Mouse (Mus musculus) bone marrow, adult 2 months (tissue): ENCODE results near the gene Trpm3. TPM values are rescaled to one million over a fixed set of nuclear protein-coding genes. Genes with fewer than 3 reads are reported as not detected.

Experiments
- H3K27ac ChIP-seq: fragments of 200-500 bp; 2 replicates; pipeline ENCODE4 v1.5.1; 2012; ENCODE audit warnings: low read depth, mild to moderate bottlenecking, control low read depth, inconsistent platforms, low read length; ENCODE audit not compliant: control insufficient read depth, poor library complexity, insufficient read depth
- H3K4me1 ChIP-seq: fragments of 200-500 bp; 2 replicates; pipeline ENCODE4 v1.6.1; 2011; ENCODE audit warnings: low read length; ENCODE audit not compliant: control insufficient read depth, insufficient read depth
- H3K4me3 ChIP-seq: fragments of 200-500 bp; replicated peaks from 2 replicates; pipeline ENCODE3; 2011; ENCODE audit warnings: mild to moderate bottlenecking, low read depth, low read length, control low read depth; ENCODE audit not compliant: control insufficient read depth
- CTCF ChIP-seq: fragments of 200-500 bp; IDR thresholded peaks from 2 replicates; pipeline ENCODE4 v1.5.1; 2011; ENCODE audit warnings: low read length, control low read depth; ENCODE audit not compliant: control insufficient read depth, insufficient read depth
- POLR2A ChIP-seq: fragments of 200-500 bp; IDR thresholded peaks from 2 replicates; pipeline ENCODE4 v1.6.1; 2011; ENCODE audit warnings: low read depth, mild to moderate bottlenecking, control low read depth, low read length, borderline replicate concordance; ENCODE audit not compliant: control insufficient read depth
- WGBS: fragments of 180-500 bp; shearing (Covaris S2); methylation state at CpG from one replicate; pipeline ENCODE4 v1.1.7; 2018; 5-methylcytosine and 5-hydroxymethylcytosine counted together
- polyA plus RNA-seq: library from polyadenylated mRNA; stranded (reverse); fragments of >200 nt; gene quantifications from 2 replicates; pipeline ENCODE4 v1.2.4, GENCODE M21; 2011; ENCODE audit warnings: low replicate concordance; ENCODE audit not compliant: missing spikeins, insufficient read depth, insufficient read length

The Trpm3 gene
- polyA plus RNA-seq, 1 experiment, result 1.8 TPM

DNA sequence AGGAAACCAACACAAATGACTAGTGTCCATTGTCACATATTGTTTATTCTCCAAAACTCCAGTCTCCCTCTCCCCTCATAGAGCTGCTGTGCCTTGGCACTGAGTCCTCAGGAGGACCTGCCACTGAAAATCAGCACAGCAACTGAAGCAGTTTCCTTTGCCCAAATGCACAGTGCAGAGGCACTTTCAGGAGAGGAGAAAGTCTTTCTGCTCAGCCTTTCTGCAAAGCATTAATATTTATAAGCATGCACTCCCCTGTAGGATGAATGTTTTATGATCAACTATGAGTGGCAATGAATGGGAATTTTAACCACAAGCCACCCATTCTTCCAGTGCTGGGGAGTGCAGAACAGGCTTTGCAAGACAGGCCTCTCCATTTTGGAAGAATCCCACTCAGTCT is 592.1 kb downstream of the Trpm3 start:
- Histone ChIP-seq H3K27ac (no peak overlapping the region), H3K4me1 (no peaks in the 10 kb centered on the region), H3K4me3 (no peak overlapping the region)
- TF ChIP-seq POLR2A (no peak), CTCF (no peak)

DNA sequence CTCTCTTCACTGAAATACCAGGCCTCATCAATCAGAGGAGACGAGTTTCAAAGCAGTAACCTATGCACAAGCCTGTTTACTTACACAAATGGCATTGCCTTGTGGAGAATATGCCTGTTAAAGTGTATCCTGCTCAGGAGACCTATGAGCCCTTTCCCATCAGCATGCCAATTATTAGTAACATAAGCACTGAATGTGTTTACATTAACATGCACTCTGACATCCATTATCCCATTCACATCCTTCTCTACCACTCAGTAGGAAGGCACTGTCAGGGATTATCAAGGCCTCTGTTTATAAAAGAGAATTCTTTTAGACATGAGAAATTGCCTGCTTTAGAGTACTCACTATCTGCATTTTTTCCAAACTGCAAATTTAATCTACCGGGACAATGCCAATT is 598.0 kb downstream of the Trpm3 start:
- H3K4me1 ChIP-seq, result no peaks in the 10 kb centered on the region
- no peak overlapping the region for H3K27ac ChIP-seq
- no peak overlapping the region for H3K4me3 ChIP-seq
- WGBS, result 66% methylated on average over 2 of the region's 2 CpGs
- TF ChIP-seq POLR2A, result no peak

DNA sequence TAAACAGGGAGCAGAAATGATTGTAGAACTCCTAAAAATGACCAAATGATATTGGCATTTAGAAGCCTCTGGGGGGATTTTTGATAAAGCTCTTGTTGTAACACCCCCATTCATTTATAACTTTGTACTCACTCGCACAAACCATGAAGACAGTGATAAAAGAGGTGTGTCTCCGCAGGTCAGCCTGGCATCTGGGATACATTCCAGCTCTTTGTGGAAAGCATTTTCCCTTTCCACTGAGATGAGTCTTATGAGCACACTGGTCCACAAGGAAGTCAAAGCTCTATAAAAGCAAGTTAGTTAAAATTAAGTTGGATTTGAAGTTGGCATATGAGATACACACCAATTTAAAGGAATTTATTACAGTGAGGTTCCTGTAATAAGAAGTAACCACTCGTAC is 600.4 kb downstream of the Trpm3 start:
- H3K4me3 ChIP-seq, result no peak overlapping the region
- H3K4me1 ChIP-seq, result no peaks in the 10 kb centered on the region
- no peak for TF ChIP-seq POLR2A
- TF ChIP-seq CTCF, result no peak
- 74% methylated on average over 3 of the region's 3 CpGs for WGBS
- H3K27ac ChIP-seq, result no peak overlapping the region

DNA sequence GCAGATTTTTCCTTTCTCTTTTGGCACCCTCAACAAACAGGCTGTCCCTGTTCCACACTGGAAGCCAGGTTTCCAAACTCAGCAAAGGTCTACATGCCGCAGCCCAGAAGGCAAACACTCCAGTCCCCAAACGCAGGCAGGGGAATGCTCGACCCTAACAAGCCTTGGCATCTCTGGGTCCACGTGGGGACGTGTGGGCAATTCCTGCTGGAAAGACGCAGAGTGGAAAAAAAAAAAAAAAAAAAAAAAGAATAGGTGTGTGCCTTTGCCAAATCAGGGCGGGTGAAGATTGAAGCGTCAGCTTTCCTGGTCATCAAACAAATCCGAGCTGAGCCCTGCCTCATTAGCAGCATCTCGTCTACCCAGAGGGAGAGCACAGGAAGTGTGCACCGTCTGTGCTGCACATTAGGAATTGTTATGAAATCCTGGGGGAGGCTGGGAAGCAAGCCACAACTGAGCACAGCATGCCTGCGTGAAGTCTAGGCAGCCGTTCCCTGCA is 614.5 kb downstream of the Trpm3 start:
- no peak for TF ChIP-seq POLR2A
- TF ChIP-seq CTCF, result no peak
- H3K4me1 ChIP-seq, result no peaks in the 10 kb centered on the region
- no peak overlapping the region for H3K27ac ChIP-seq
- 60% methylated on average over 13 of the region's 13 CpGs for WGBS
- H3K4me3 ChIP-seq, result no peak overlapping the region

DNA sequence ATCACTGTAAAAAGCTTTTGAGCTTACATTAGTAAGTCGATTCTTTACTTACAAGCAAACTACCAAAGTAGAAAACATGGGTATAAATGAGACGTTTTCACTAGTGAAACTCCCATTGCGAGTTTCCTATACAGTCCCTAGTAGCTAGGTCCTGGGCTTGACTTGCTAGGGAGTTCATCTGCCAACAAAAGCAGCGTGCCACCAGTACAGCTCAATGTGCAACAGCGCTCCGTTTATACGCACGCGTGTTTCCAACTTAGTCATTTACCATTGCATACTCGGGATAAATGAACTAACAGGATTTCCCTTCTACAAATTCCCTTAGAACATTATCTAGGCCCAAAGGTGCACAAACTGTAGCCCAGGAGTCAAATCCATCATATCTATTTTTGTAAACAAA is 615.2 kb downstream of the Trpm3 start:
- Histone ChIP-seq H3K4me3 (no peak overlapping the region), H3K27ac (no peak overlapping the region), H3K4me1 (no peaks in the 10 kb centered on the region)
- TF ChIP-seq POLR2A, result no peak
- 85% methylated on average over 10 of the region's 10 CpGs for WGBS

DNA sequence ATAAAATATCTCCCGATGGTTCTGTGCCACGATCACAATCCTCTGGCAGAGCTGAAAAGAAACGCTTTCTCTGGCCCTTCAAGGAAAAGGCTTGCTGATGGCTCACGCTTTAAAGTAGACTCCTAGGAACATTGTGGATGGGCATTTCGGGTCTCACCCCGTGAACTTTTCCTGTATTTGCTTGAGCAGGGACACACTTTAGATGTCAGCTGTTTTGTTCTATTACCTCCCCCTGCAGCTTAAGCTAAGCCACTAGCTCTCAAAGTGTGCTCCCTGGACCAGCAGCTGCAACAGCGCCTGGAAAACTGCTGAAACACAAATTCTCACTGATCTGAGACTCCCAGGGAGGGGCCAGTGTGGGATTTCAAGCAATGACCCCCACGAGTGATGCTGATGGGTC is 615.7 kb downstream of the Trpm3 start:
- Histone ChIP-seq H3K27ac (no peak overlapping the region), H3K4me1 (no peaks in the 10 kb centered on the region), H3K4me3 (no peak overlapping the region)
- 71% methylated on average over 8 of the region's 8 CpGs for WGBS
- TF ChIP-seq CTCF (no peak), POLR2A (no peak)

DNA sequence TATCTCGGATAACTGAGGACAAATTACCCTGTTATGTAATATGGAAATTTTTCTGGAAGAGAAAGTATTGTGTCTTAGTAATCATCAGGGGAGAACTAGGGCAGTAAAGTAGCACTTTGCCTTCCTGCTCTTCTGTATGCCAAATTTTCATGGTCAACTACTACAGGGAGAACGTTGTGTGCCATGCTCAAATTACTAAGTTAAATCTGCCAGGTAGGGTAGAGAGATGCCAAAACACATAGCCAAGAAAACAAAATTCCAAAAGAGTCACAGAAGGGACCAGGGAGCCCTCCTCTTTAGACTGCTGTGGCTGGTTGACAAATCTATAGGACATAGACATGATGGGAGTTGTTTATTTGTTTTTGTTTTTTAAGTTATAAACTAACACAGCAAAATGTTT is 619.6 kb downstream of the Trpm3 start:
- no peak for TF ChIP-seq CTCF
- TF ChIP-seq POLR2A, result no peak
- no peaks in the 10 kb centered on the region for H3K4me1 ChIP-seq
- H3K27ac ChIP-seq, result no peak overlapping the region
- no peak overlapping the region for H3K4me3 ChIP-seq
- WGBS, result 66% methylated on average over 2 of the region's 2 CpGs

DNA sequence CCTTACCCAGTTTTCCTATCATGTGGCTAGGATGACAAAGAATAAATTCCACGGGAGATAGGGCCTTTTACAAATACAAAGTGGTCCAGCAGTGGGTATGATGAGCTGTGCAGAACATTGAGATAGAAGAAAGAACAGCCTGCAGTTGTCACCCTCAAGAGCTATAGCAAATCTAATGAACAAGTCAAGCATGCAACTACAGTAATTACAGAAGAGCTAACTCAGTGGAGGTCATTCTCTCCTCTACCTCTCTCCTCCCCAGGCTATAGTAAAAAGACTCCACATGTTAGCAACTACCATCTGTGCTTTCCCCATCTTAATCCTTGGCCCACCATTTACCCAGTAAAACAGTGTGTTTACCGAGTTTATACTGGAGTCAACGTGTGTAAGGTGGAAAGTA is 629.4 kb downstream of the Trpm3 start:
- TF ChIP-seq CTCF (no peak), POLR2A (no peak)
- Histone ChIP-seq H3K4me3 (no peak overlapping the region), H3K4me1 (no peaks in the 10 kb centered on the region), H3K27ac (no peak overlapping the region)
- WGBS, result 58% methylated on average over 3 of the region's 3 CpGs

DNA sequence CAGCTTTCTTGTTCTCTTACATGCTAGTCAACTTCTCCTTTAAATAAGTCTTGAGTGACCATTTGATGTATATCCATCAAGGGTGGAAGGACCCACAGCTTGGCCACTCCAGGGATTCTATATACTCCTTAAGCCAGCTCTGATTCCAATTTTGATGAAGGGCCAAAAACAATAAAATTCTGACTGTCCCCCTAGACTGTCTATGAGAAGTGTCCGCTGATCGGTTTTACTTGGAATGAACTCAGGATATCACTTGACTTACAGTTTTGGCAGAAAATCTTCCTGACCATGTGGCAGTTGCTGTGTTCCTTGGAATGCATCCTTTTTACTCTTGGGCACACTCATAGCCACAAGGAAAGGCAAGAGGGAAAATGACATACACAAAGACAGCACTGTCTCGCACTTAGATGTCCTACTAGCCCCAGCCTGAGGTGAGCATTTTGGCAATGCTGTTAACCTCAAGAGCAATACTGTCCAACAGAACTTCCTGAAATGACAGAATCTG is 636.4 kb downstream of the Trpm3 start:
- Histone ChIP-seq H3K4me3 (no peak overlapping the region), H3K4me1 (no peaks in the 10 kb centered on the region), H3K27ac (no peak overlapping the region)
- WGBS, result 84% methylated on average over 3 of the region's 3 CpGs
- TF ChIP-seq POLR2A (no peak), CTCF (no peak)
